Mouse (Mus musculus) leukemia stem cell, adult 10-12 weeks (primary cell): Measurements from ENCODE around the gene Imp4. TPM values are rescaled to one million over a fixed set of nuclear protein-coding genes. Genes with fewer than 3 reads are reported as not detected.

ENCODE experiments used
- polyA plus RNA-seq: library from polyadenylated mRNA; stranded (reverse); fragments of >175 nt; gene quantifications from 2 replicates; pipeline ENCODE4 v1.2.3, GENCODE M21; 2012; ENCODE audit warnings: low replicate concordance

Gene Imp4
- 38.9 and 43.8 TPM in 2 replicates for polyA plus RNA-seq

GRCm38 (mm10) chr1:34439215-34439960 lies at the start of gene Imp4, which contains the start of gene Ccdc115:
Gene Imp4 (plus strand): TSS chr1:34439851.
Gene Ccdc115 (minus strand): TSS chr1:34439672.

DNA sequence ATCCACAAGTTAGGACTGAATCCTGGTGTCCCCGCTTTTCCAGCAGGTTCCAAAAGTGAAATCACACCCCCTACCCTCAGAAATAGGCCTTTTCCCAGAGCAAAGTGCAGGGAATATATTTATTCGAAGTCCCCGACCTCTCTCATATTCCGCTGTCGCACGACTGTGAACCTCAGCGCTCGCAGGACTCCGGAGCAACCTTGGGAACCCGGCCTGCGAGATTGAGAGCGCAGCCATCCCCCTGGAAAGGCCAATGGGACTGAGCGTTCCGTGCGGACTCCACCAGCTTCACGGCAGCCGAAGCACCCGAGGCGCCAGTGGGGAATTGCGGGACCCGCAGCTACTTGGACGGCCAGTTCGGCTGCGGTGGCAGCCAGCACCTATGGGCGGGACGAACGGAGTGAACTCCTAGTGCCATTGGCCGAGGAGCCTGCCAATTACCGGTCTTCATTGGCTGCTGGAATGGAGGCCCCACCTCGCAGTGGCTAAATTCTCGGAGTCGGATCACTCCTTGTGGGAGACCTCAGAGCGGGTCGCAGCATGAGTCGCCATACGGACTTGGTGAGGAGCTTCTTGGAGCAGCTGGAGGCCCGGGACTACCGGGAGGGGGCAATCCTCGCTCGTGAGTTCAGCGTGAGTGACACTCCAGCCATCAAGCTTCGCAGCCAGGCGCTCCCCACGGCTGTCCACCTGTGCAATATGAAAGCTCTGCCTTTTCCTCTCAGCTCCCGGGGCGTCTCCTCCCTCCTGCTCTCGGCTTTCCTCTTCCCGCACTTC lies 19.8 kb downstream of the Imp4 start, which contains the start of gene Ptpn18:
TSS of gene Ptpn18 (plus strand) at position 479 of the 777 bp plus-strand sequence.

Other genes with a start within 250 kb of the Imp4 start
- gene Ccdc115, start 179 bp upstream of the Imp4 start, polyA plus RNA-seq: 16.6 and 23.2 TPM in 2 replicates
- 113 and 198 TPM in 2 replicates for gene Ptpn18, start 19.9 kb downstream of the Imp4 start, polyA plus RNA-seq
- not detected in 2 replicates for gene Prss39, start 58.6 kb downstream of the Imp4 start, polyA plus RNA-seq
- not detected in 2 replicates for gene Cfc1, start 95.8 kb downstream of the Imp4 start, polyA plus RNA-seq
- not detected in 2 replicates for gene Prss40, start 121.1 kb downstream of the Imp4 start, polyA plus RNA-seq
- gene Amer3, start 139.8 kb downstream of the Imp4 start, polyA plus RNA-seq: 0.03 TPM in 1 of 2 replicates, not detected in the other